Mouse (Mus musculus) cortical plate, adult 2 months (tissue): ENCODE data around the gene Hist1h2ak.
"Not testable (repeated sequence)": the region's sequence is repeated elsewhere in the genome, so short reads cannot be mapped to it uniquely, and the experiment has no call there.

Source experiments
- CTCF ChIP-seq: fragments of 200-500 bp; IDR thresholded peaks from 2 replicates; pipeline ENCODE4 v1.5.1; 2011; ENCODE audit warnings: mild to moderate bottlenecking, control low read depth, low read length; ENCODE audit not compliant: insufficient read depth; ENCODE audit errors: extremely low read depth
- POLR2A ChIP-seq: fragments of 200-500 bp; IDR thresholded peaks from 2 replicates; pipeline ENCODE4 v1.6.1; 2011; ENCODE audit warnings: mild to moderate bottlenecking, low read length, control low read depth; ENCODE audit not compliant: insufficient read depth; ENCODE audit errors: extremely low read depth

DNA sequence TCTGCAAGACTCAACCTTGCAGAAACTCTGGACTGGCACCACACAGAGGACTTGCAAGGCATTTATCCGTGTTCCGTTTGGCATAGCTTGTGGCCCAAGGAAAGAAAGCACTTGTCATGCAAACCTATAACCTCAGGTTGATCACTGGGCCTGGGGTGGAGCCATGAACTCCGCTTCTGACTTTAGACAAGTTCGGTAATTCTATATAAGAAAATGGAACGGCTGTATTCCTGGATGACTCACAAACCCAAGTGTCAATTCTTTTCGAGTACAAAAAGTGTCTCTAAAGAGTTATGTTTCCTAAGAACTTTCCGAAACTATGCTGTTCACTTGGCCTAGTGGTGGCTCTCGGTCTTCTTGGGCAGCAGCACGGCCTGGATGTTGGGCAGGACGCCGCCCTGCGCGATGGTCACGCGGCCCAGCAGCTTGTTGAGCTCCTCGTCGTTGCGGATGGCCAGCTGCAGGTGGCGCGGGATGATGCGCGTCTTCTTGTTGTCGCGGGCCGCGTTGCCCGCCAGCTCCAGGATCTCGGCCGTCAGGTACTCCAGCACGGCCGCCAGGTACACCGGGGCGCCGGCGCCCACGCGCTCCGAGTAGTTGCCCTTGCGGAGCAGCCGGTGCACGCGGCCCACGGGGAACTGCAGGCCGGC lies 32.4 kb downstream of the Hist1h2ak start:
- not testable (repeated sequence) for TF ChIP-seq POLR2A, CTCF
